Mouse (Mus musculus) limb, embryonic 13.5 days (tissue): ENCODE measurements around the gene Aox3. TPM values are rescaled to one million over a fixed set of nuclear protein-coding genes. Genes with fewer than 3 reads are reported as not detected.

ENCODE experiments used
- ATAC-seq: fragments of 200-750 bp; cut with Nextera tagmentation; 2 replicates; pipeline ENCODE4 v1.8.0; 2017; ENCODE audit warnings: low read depth, moderate number of reproducible peaks, moderate TSS enrichment; ENCODE audit not compliant: low FRiP score
- H3K27ac ChIP-seq: fragments of 300-500 bp; sonication (generic); 2 replicates; pipeline ENCODE4 v1.5.1; 2015; ENCODE audit warnings: inconsistent platforms, mild to moderate bottlenecking, moderate library complexity
- H3K27me3 ChIP-seq: fragments of 300-500 bp; sonication (generic); 2 replicates; pipeline ENCODE4 v1.6.1; 2015; ENCODE audit warnings: mild to moderate bottlenecking, inconsistent platforms
- H3K36me3 ChIP-seq: fragments of 300-500 bp; sonication (generic); 2 replicates; pipeline ENCODE4 v1.6.1; 2015; ENCODE audit warnings: inconsistent platforms, mild to moderate bottlenecking, moderate library complexity
- H3K4me1 ChIP-seq: fragments of 300-500 bp; sonication (generic); 2 replicates; pipeline ENCODE4 v1.6.1; 2015; ENCODE audit warnings: inconsistent platforms
- H3K4me2 ChIP-seq: fragments of 300-500 bp; sonication (generic); replicated peaks from 2 replicates; pipeline ENCODE4 v1.6.1; 2015; ENCODE audit warnings: inconsistent platforms, mild to moderate bottlenecking, moderate library complexity
- H3K4me3 ChIP-seq: fragments of 300-500 bp; sonication (generic); 2 replicates; pipeline ENCODE4 v1.5.1; 2015; ENCODE audit warnings: moderate library complexity, mild to moderate bottlenecking, inconsistent platforms
- H3K9ac ChIP-seq: fragments of 300-500 bp; sonication (generic); 2 replicates; pipeline ENCODE4 v1.6.1; 2015; ENCODE audit warnings: mild to moderate bottlenecking, inconsistent platforms
- H3K9me3 ChIP-seq: fragments of 300-500 bp; sonication (generic); 2 replicates; pipeline ENCODE4 v1.6.1; 2016; ENCODE audit warnings: inconsistent platforms
- WGBS: fragments of 180-500 bp; shearing (Covaris S2); methylation state at CpG from one replicate; pipeline ENCODE4 v1.1.7; 2015; 5-methylcytosine and 5-hydroxymethylcytosine counted together
- polyA plus RNA-seq: library from polyadenylated mRNA; unstranded; fragments of >200 nt; fragmentation: Nextera tagmentation; extraction: Ambion mirVana; gene quantifications from 2 replicates; pipeline ENCODE4 v1.2.1, GENCODE M21; 2015

Gene Aox3
- polyA plus RNA-seq, 1 experiment from 2014 or later: 0.29 TPM

DNA sequence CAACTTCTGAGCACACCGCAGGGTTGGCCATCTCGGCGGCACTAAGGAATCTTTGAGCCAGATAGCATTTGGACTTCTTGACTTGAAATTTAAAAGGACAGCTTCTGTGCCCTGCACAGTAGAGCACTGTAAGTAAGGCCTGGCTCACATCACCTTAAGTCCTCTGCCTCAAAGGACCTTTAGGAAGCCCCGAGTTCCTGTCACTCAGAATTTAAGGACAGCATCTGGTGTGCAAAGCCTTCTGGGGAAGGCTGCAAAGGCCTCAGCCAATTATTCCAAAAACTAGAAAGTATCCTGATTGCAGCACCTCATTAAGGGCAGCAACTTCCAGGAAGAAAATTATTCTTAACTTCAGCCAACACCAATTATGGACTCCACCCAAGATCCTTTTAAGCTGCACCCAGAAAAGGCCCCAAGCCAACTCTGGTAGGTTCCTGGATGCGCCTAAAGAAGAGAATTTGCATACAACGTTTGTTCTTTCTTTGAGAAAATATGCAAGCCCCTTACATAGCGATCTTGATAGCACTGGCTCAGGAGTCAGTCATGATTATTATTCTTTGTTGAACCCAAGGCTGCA is 103.1 kb downstream of the Aox3 start:
- 85% methylated on average over 7 of the region's 7 CpGs for WGBS
- H3K27ac ChIP-seq: no peak overlapping the region

DNA sequence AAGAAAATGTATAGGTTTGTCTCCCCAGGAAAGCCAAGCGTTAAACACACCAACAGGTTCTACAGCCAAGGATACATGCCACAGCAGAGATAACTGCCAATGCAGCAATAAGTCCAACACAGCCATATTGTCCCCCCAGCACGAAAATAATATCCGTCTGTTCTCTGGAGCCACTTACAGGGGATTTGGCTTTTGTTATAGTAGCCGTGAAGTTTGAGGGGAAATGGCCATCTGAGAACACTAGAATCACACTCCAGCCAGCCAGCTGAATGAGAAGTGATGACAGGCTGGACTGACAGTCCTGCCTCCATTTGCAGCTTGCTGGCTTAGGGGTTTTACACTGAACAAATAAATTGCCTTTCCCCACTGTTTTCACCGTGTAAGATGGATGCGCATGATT is 108.1 kb downstream of the Aox3 start:
- Histone ChIP-seq H3K4me1 (peaks cover 13% of the 10 kb centered on the region), H3K27ac (no peak overlapping the region), H3K27me3 (no peaks in the 10 kb centered on the region), H3K9me3 (no peaks in the 10 kb centered on the region), H3K36me3 (no peaks in the 10 kb centered on the region), H3K4me2 (no peak overlapping the region), H3K9ac (no peak overlapping the region), H3K4me3 (no peak overlapping the region)
- WGBS: 61% methylated on average over 6 of the region's 6 CpGs
- no peak for ATAC-seq

More for the DNA sequence above, 103.1 kb downstream of the Aox3 start:
- Histone ChIP-seq H3K4me2 (no peak overlapping the region), H3K9ac (no peak overlapping the region), H3K4me1 (peaks cover 15% of the 10 kb centered on the region), H3K4me3 (no peak overlapping the region), H3K36me3 (no peaks in the 10 kb centered on the region), H3K9me3 (no peaks in the 10 kb centered on the region), H3K27me3 (no peaks in the 10 kb centered on the region)
- no peak for ATAC-seq

DNA sequence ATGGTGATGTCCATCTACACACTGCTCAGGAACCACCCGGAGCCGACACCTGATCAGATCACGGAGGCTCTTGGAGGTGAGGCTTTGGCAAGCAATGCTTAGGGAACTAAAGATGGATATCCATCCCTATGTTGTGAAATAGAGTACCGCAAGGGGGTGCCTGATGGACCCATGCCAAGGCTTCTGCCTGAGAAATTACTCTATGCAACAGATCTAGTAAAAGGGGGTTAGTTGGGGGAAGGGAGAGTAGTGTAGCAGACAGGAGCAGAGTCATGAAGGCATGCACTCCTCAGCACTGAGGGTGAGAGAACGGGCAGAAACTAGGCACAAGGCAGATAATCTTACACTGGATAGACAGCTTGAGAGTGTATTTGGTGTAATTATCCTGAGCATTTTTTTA is 108.9 kb downstream of the Aox3 start:
- ATAC-seq: no peak
- Histone ChIP-seq H3K36me3 (no peaks in the 10 kb centered on the region), H3K4me1 (peaks cover 13% of the 10 kb centered on the region), H3K27ac (no peak overlapping the region; the same call in 1 of the 2 replicates), H3K4me2 (no peak overlapping the region), H3K4me3 (no peak overlapping the region), H3K9me3 (no peaks in the 10 kb centered on the region), H3K27me3 (no peaks in the 10 kb centered on the region), H3K9ac (no peak overlapping the region)
- WGBS: 60% methylated on average over 5 of the region's 5 CpGs

DNA sequence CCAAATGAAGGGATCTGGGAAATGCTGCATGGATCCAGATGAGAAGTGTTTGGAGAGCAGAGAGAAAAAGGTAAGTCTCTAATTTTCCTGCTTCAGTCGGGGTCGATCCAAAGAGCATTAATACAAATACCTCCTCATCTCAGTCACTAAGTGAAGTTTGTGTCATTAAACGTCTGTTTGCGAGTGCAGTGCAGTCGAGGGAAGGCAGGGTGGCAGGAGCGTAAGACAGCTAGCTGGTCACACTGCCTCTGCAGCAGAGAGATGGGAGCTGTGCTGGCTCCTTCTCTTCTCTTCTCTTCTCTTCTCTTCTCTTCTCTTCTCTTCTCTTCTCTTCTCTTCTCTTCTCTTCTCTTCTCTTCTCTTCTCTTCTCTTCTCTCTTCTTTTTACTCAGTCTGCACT is 115.2 kb downstream of the Aox3 start:
- Histone ChIP-seq H3K4me2 (no peak overlapping the region), H3K4me1 (no peaks in the 10 kb centered on the region), H3K9me3 (no peaks in the 10 kb centered on the region), H3K27ac (no peak overlapping the region), H3K36me3 (no peaks in the 10 kb centered on the region), H3K9ac (no peak overlapping the region), H3K27me3 (no peaks in the 10 kb centered on the region), H3K4me3 (no peak overlapping the region)
- no peak for ATAC-seq
- WGBS: 67% methylated on average over 6 of the region's 6 CpGs

DNA sequence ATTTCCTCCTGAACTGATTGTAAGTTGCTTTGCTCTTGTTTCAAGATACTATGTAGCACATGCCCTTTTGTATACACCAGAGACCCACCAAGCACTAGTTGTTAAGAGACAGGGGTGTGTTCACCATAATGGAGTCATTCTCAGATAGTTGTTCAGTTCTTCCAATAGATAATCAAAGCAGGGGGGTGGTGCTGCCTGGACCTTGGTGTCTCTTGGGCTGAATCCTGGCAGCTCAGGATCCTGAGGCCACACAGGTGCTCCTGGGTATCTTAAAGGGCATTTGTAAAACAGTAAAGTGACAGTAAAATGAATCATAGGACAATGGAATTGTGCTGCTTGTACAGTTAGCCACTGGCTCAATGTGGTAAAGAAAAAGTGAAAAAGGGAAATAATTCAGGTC is 116.0 kb downstream of the Aox3 start:
- no peak for ATAC-seq
- Histone ChIP-seq H3K27ac (no peak overlapping the region), H3K9ac (no peak overlapping the region), H3K4me1 (no peaks in the 10 kb centered on the region), H3K4me3 (no peak overlapping the region), H3K4me2 (no peak overlapping the region), H3K27me3 (no peaks in the 10 kb centered on the region), H3K36me3 (no peaks in the 10 kb centered on the region), H3K9me3 (no peaks in the 10 kb centered on the region)

DNA sequence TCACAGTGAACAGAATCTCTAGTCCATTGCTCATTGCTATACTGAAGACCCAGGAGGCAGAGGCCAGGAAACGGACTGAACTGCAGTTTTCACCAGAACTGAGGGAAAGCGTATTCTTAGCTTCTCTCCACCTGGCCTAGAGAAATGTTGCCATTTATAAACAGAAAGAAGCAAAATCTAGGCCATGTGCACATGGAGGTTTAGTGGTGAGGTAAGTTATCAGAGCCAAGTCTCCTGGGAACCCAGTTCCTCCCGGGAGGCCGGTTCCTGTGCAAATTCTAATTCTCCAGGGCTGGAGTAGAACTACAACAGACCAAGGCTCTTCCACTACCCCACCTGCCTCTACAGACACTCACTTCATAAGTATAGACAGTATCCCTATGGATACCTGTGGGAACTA is 116.8 kb downstream of the Aox3 start:
- no peak overlapping the region for H3K27ac ChIP-seq
- H3K36me3 ChIP-seq: no peaks in the 10 kb centered on the region
- no peak for ATAC-seq
- H3K27me3 ChIP-seq: no peaks in the 10 kb centered on the region
- H3K9ac ChIP-seq: no peak overlapping the region
- H3K4me1 ChIP-seq: no peaks in the 10 kb centered on the region
- H3K4me3 ChIP-seq: no peak overlapping the region
- no peaks in the 10 kb centered on the region for H3K9me3 ChIP-seq
- 89% methylated on average over 4 of the region's 4 CpGs for WGBS
- H3K4me2 ChIP-seq: no peak overlapping the region

DNA sequence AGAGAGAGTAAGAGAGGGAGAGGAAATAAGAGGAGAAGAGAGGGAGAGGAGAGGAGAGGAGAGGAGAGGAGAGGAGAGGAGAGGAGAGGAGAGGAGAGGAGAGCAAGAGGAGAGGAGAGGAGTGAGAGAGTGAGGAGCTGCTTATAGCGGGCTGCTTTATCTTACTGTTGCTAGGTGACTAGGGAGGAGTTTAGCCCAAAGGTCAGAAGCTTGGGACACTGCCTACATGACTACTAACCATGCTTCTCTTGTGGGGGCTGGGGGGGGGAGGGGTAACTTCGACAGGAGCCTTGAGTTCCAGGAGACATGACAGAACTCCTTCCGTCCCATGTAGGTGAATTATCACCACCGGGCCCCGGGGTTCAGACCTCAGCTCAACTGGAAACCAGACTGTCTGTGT is 117.6 kb downstream of the Aox3 start:
- H3K4me2 ChIP-seq: no peak overlapping the region
- H3K9ac ChIP-seq: no peak overlapping the region
- H3K4me3 ChIP-seq: no peak overlapping the region
- no peak overlapping the region for H3K27ac ChIP-seq
- H3K4me1 ChIP-seq: no peaks in the 10 kb centered on the region
- 70% methylated on average over 5 of the region's 5 CpGs for WGBS
- no peak for ATAC-seq
- H3K27me3 ChIP-seq: no peaks in the 10 kb centered on the region
- H3K9me3 ChIP-seq: no peaks in the 10 kb centered on the region
- H3K36me3 ChIP-seq: no peaks in the 10 kb centered on the region

DNA sequence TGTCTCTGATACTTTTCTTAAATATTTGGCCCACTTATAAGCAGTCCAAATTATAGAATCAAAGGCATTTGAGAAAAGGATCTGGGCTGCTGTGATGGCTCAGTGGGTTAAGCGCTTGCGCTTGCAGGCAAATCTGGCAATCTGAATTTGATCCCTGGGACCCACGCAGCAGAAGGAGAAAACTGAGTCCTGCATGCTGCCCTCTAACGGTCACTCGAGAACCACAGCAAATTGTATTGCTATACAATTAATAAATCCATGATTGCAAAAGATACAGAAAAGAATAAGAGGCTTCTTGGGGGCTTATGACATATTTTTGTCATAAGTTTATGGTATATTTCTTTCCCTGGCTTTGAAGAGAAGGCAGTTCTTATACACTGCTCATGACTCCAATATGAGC is 122.5 kb downstream of the Aox3 start:
- Histone ChIP-seq H3K4me2 (no peak overlapping the region), H3K9ac (no peak overlapping the region), H3K27ac (no peak overlapping the region), H3K4me1 (peaks cover 13% of the 10 kb centered on the region), H3K36me3 (no peaks in the 10 kb centered on the region), H3K27me3 (no peaks in the 10 kb centered on the region), H3K4me3 (no peak overlapping the region), H3K9me3 (no peaks in the 10 kb centered on the region)
- WGBS: 54% methylated on average over 5 of the region's 5 CpGs
- ATAC-seq: no peak

DNA sequence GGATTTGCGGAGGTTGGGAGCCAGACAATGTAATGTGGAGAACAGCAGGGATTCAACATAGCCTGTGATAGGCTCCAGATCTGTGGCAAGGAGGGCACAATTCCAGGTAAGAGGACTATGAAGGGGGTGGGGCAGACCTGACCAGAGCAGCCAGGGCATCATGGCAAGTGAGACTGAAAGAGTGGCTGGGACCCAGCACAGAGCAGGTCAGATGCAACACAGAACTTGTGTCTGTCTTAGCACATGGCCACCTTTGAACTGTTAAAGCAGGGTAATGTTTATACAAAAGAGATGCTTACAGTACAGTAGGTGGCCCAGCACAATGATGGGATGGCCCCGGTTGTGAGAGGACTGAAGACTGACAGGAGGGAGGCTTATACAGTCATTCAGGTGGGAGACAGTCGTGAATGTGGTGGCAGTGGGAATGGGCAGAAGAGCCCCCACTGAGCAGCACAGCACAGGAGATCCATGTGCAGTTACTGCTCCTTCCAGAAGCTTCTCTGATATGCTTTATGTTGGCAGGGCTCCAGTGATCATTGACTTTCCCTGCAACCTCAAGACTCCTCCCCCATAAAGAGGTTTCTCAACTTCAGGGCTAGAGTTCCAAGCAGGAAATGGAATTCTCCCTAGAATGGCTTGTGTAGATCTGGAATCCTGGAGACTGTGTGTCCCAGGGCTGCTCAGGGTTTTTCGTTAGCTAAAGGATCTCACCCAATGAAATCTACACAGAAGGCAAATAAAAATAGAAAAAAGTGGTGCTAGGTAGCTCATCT is 124.8 kb downstream of the Aox3 start:
- WGBS: 69% methylated on average over 4 of the region's 4 CpGs
- Histone ChIP-seq H3K9me3 (no peaks in the 10 kb centered on the region), H3K27me3 (no peaks in the 10 kb centered on the region), H3K4me2 (no peak overlapping the region), H3K27ac (no peak overlapping the region), H3K36me3 (no peaks in the 10 kb centered on the region), H3K9ac (no peak overlapping the region), H3K4me1 (peaks cover 13% of the 10 kb centered on the region), H3K4me3 (no peak overlapping the region)
- peak; percentile 54; the same call in 1 of the 2 replicates for ATAC-seq

DNA sequence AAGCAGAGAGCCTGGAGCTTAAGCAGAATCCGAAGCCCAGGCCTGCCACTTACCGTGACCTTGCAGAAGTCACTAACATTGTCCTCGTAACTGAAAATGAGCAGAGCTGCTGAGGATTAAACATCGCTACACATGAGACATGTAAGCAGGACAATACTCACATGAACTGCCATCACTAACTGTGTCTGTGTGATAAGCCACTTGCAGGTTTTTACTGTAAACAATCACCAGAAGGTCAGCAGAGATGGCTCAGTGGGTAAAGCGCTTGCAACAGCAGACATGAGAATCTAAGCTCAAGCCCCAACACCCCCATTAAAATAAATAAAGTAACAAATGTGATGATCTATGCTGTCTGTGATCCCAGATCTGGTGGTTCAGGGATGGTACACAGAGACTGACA is 125.5 kb downstream of the Aox3 start:
- Histone ChIP-seq H3K36me3 (no peaks in the 10 kb centered on the region), H3K4me1 (peaks cover 13% of the 10 kb centered on the region), H3K27me3 (no peaks in the 10 kb centered on the region), H3K4me3 (no peak overlapping the region), H3K9ac (no peak overlapping the region), H3K9me3 (no peaks in the 10 kb centered on the region), H3K4me2 (no peak overlapping the region), H3K27ac (no peak overlapping the region)
- ATAC-seq: no peak
- WGBS: 65% methylated on average over 5 of the region's 5 CpGs

DNA sequence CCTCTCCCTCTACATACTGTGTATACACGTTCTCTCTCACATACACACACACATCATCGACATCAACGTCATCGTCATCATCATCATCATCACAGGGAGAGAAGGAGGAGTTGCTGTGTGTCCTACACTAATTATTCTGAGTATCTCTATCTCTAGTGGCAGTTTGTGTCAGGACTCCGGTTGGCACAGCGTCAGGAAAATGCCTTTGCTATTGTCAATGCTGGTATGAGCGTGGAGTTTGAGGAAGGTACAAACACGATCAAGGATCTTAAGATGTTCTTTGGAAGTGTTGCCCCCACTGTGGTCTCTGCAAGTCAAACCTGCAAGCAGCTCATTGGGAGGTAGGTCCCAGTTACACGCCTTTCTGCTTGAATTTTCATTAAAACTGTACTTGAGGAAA is 126.0 kb downstream of the Aox3 start:
- Histone ChIP-seq H3K27ac (no peak overlapping the region), H3K4me2 (no peak overlapping the region), H3K9ac (no peak overlapping the region), H3K27me3 (no peaks in the 10 kb centered on the region), H3K4me1 (peaks cover 13% of the 10 kb centered on the region), H3K9me3 (no peaks in the 10 kb centered on the region), H3K36me3 (no peaks in the 10 kb centered on the region), H3K4me3 (no peak overlapping the region)
- no peak for ATAC-seq
- 93% methylated on average over 9 of the region's 9 CpGs for WGBS

DNA sequence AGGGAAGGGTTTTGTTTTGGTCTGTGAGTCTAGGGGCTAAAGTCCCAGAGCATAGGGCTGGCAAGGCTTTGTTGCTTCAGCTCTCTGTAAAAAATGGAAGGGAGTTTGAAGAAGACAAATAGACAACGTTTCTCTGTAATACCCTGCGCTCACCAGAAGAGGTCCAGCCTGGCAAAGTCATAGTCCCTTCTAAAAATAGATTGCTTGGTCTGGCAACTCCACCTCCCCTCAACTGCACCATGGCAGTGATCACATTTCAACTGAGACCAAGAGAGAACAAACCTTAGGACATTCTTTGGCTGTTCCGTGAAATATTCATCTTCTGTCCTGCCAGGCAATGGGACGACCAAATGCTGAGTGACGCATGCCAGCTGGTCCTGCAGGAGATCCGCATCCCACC is 127.4 kb downstream of the Aox3 start:
- no peaks in the 10 kb centered on the region for H3K36me3 ChIP-seq
- H3K4me1 ChIP-seq: peaks cover 13% of the 10 kb centered on the region
- H3K27ac ChIP-seq: no peak overlapping the region
- no peaks in the 10 kb centered on the region for H3K9me3 ChIP-seq
- no peak overlapping the region for H3K9ac ChIP-seq
- H3K4me2 ChIP-seq: no peak overlapping the region
- H3K27me3 ChIP-seq: no peaks in the 10 kb centered on the region
- no peak overlapping the region for H3K4me3 ChIP-seq
- ATAC-seq: no peak
- WGBS: 68% methylated on average over 6 of the region's 6 CpGs

DNA sequence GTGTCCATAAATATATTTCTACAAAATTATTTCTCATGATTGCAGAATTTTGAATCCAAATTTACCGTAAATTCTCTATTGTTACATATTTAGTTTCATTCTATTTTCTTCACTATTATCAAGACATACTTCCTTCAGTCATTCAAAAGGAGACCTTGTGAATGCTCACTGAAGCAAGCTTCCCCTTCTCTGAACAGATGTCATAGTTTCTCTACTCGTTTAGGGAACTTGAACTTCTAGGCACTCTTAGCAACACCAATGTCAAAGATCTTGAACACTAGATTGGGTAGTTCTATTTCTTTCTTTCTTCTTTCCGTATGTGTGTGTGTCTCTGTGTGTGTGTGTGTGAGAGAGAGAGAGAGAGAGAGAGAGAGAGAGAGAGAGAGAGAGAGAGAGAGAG is 131.6 kb downstream of the Aox3 start:
- Histone ChIP-seq H3K4me2 (no peak overlapping the region), H3K4me1 (no peaks in the 10 kb centered on the region), H3K27ac (no peak overlapping the region), H3K36me3 (no peaks in the 10 kb centered on the region), H3K4me3 (no peak overlapping the region), H3K9me3 (no peaks in the 10 kb centered on the region), H3K9ac (no peak overlapping the region), H3K27me3 (no peaks in the 10 kb centered on the region)
- 84% methylated on average over 3 of the region's 3 CpGs for WGBS
- no peak for ATAC-seq
